Mouse (Mus musculus) hematopoietic stem cell, adult 5-6 weeks (primary cell): ENCODE results near the gene Cdh5. TPM values are rescaled to one million over a fixed set of nuclear protein-coding genes. Genes with fewer than 3 reads are reported as not detected.

Experiments
- ATAC-seq, 2 experiments: fragments of 125-278 bp in 1 of 2; replicated peaks in 1 of 2; 2 replicates each; pipeline ENCODE4 v1.8.0; 2016 to 2017; ENCODE audit warnings: inconsistent platforms in 2 of 2, mild to moderate bottlenecking in 2 of 2, moderate number of reproducible peaks in 2 of 2, low read depth in 1 of 2, moderate TSS enrichment in 1 of 2; ENCODE audit not compliant: low FRiP score in 2 of 2, poor library complexity in 2 of 2, severe bottlenecking in 2 of 2, insufficient read depth in 1 of 2, low TSS enrichment in 1 of 2
- total RNA-seq: library from RNA; stranded (forward); fragments of 172-1452, 232-1000 nt; gene quantifications from 2 replicates; pipeline ENCODE4 v1.2.3, GENCODE M21; 2017

Gene Cdh5
- total RNA-seq, 1 experiment from 2014 or later, result not detected

GRCm38 (mm10) chr8:104121640-104122416 lies 20.4 kb downstream of the Cdh5 start:
- ATAC-seq, result no peak

DNA sequence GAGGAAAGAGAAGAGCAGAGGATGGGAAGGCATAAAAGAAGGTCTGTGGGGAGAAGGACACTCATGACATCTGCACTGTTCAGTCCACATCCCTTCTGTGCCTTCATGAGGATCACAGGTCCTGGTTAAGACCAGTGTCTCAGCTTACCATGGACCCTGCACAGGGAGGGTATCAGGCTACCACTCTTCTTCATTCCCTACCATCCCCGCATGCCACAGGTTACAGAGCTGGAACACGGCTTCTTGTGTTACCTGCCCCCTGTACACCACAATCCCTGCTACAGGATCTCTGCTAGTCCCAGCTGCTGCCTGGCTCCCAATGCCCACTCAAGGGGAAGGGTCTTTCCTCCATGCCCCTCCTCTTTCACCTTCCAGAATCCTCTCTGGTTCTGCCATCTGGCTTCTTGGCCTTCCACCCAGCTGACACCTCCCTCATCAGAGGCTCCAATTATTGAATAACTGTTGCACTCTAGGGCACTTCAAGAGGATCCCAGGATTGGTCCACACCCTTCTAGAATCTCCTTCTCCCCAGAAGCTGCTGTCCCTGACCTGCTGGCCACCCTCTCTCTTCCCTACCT lies 21.7 kb downstream of the Cdh5 start:
- ATAC-seq, result no peak

GRCm38 (mm10) chr8:104124534-104124933 lies 23.1 kb downstream of the Cdh5 start:
- no peak for ATAC-seq

DNA sequence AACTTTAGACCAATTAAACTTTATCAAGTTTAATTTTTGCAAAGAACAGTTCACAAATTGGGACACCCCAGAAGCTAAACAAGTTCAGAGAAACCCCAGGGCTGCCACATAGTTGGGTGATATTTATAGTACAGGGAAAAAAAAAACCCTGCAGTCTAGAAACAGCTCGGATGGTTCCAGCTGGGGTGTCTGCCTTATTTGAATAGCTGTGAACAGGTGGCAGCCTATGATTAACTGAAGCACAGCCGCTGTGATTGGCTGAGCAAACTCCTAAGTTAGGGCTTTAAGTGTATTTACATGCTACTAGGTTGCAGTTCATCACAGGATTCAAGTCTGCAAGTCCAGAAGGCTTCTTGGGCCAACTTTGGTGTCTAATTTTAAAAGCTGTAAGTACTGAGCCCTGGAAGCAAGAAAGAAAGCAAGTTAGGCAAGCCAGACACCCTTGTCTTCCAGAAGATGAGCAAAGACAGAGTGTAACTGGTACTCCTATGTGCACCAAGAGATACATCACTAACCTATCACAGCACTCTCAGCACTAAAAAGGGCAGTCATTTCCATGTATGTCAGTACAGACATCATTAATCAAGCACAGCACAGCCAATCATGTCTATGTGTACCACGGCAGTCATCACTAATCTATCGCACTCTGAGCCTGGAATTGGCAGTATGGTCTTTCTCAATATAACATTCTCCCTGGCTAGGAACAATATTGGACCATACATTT lies 25.9 kb downstream of the Cdh5 start:
- no peak for ATAC-seq

GRCm38 (mm10) chr8:104130916-104131315 lies 29.5 kb downstream of the Cdh5 start:
- ATAC-seq, result no peak

- peak; percentile 49 to 51; a peak in 3 of 4 replicates for ATAC-seq
Measured at GRCm38 (mm10) chr8:104131414-104131975, 30.1 kb downstream of the Cdh5 start.

DNA sequence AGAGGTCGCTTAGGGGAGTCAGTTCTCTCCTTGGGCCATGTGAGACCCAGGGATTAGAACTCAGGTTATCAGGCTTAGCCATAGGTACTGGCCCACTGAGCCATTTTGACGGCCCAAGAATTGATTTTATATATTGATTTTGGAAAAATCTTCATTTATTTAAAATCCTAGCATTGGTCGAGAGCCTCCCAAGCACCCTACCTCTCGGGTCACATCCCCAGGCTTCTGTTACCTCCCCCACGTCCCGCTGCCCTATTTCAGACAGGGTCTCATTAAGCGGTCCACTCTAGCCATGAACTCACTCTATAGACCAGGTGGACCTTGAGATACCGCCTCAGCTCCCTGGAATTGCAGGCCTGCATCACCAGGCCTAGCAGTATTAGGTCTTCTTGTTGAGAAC lies 33.1 kb downstream of the Cdh5 start:
- ATAC-seq, result no peak

- ATAC-seq, result no peak
Measured at GRCm38 (mm10) chr8:104136277-104136676, 34.9 kb downstream of the Cdh5 start.

DNA sequence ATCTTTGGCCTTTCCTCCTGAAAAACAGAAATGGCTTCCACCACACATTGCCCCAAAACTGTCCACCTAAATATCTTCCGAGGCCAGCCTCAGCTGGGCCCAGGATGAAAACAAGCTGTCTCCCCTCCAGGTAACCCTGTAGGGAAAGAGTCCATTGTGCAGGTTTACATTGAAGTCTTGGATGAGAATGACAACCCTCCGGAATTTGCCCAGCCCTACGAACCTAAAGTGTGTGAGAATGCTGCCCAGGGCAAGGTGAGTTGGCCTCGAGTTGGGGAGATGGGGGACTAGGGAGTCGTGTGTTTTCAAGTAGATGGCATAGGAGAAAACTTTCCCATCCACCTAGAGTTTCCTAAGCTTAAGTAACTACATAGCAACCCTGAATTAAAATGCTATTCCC lies 36.2 kb downstream of the Cdh5 start:
- ATAC-seq, result no peak

DNA sequence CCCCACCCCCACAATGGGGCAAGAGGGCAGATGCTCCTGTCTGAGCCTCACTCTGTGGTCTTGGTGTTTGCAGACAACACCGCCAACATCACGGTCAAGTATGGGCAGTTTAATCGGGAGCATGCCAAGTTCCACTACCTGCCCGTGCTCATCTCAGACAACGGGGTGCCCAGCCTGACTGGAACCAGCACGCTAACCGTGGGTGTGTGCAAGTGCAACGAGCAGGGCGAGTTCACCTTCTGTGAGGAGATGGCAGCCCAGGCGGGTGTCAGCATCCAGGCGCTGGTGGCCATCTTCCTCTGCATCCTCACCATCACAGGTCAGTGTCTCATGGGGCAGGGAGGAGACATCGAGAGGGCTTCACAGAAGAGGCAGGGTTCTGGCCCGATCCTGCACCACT lies 39.2 kb downstream of the Cdh5 start:
- no peak for ATAC-seq

GRCm38 (mm10) chr8:104142415-104142814 lies 41.0 kb downstream of the Cdh5 start:
- ATAC-seq, result no peak

- no peak for ATAC-seq
Measured at GRCm38 (mm10) chr8:104143379-104143778, 42.0 kb downstream of the Cdh5 start.

DNA sequence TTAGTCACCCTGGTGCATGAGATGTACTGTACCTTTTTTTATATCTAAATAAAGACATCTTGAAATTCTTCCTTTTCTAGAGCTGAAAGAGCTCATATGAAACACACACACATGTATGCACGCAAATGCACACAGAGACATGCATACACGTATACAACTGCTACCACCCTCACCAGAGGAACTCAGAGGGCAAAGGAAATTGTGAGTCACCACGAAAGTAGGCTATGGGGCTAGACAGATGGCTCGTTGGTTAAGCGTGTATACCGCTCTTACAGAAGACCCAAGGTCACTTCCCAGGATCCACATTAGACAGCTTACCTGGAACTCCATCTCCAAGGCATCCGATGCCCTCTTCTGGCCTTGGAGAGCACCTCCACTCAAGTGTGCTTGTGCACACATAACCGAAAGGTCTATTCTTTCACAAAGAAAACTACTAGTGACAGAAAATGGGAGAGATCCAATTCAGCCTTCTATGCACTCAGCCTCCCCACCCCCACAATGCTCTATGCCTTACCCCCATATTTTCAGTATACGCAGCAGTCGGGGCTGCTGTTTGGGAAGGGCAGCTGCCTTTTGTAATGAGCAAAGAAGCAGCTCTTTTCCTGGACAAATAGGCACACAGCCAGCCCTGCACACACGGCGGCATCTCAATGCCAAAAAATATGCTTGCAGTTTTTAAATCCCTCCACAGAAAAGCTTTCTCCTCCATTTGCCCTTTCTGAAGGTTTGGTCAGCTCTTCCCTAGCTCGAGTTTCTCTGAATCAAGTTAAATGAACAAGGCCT lies 43.2 kb downstream of the Cdh5 start:
- no peak for ATAC-seq

GRCm38 (mm10) chr8:104145981-104146689 lies 44.7 kb downstream of the Cdh5 start:
- ATAC-seq, result peak; percentile 62 to 78

- no peak for ATAC-seq
Measured at GRCm38 (mm10) chr8:104146717-104147494, 45.5 kb downstream of the Cdh5 start.

GRCm38 (mm10) chr8:104147947-104148346 lies 46.5 kb downstream of the Cdh5 start:
- no peak for ATAC-seq
